Mouse (Mus musculus): ENCODE measurements around the gene Trabd2b.

GRCm38 (mm10) chr4:114408890-114409480 is 2.5 kb downstream of the Trabd2b start:
- no peak for TF ChIP-seq CTCF (IDR thresholded peaks at IDR 0.05; ENCODE audit: insufficient read depth, low read depth, low read length)
- TF ChIP-seq POLR2A (IDR thresholded peaks at IDR 0.05; ENCODE audit: insufficient read depth, low read depth, low read length): no peak
